Mouse (Mus musculus) embryo, embryonic 11 days (tissue): Measurements from ENCODE around the gene Rnf207.

Source experiments
- DNase-seq: peaks from one replicate; pipeline ENCODE4 v3.0.0-alpha.2; 2015

Gene Rnf207

DNA sequence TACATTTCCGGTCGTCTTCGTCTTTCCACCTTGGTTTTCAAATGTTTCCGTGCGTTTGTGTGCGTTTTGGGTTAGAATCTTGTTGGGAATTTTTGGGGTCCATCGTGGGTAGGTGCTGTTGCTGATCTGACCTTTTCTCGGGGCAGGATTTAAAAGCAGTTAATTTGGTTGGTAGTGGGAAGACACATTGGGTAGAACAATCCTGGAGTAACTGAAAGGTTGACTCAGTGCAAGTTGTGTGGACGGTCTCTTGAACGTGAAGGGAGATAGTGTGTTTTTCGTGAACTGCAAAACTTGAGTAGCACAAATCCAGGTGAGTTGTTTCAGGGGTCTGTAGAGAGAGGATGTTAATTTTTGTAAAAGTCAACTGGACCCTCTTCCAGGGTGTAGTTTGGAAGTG lies 7.8 kb upstream of the Rnf207 start:
- DNase-seq = no peak

DNA sequence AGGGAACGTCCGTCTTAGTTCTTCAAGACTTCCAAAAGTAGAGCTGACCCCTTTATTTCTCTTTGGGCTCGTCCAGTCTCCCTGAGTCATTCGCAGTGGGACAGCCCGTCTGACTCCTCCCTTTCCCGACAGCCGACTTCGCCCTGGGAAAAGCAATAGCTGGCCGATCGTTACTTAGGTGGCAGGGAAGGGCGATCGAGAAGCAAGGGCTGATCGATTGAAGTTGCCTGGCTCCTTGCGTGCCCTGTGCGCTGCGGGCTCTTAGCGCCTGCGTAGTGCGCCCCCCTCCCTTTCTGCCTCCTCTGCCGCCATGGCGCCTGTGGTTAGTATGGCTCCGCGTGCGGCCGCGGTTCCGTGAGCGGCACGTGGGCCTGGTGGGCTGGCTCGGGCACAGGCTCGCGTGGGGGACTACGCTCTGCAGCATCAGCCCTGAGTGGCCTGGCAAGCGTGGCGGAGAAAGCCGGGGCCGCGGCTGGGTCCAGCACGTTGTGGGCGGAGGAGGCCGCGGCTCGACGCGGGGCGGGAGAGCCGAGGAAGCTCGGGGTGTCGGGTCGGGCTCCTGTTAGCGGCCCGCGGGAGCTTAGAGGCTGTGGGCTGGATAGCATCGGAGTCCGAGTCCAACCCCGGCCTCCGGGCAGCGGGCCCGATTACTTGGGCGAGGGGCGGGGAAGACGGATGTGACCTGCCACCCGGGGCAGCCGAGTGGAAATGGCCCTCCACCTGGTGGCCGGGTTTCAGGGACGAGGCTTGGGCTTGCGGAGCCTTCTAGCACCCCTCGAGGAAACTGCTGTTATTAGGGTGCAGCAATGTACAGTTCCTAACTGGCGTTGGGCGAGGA lies 7.0 kb upstream of the Rnf207 start, which contains the start of gene Rpl22:
Gene Rpl22, plus strand, starts transcription at position 169 of the 838 bp plus-strand sequence.
- peak; percentile 98 for DNase-seq

DNA sequence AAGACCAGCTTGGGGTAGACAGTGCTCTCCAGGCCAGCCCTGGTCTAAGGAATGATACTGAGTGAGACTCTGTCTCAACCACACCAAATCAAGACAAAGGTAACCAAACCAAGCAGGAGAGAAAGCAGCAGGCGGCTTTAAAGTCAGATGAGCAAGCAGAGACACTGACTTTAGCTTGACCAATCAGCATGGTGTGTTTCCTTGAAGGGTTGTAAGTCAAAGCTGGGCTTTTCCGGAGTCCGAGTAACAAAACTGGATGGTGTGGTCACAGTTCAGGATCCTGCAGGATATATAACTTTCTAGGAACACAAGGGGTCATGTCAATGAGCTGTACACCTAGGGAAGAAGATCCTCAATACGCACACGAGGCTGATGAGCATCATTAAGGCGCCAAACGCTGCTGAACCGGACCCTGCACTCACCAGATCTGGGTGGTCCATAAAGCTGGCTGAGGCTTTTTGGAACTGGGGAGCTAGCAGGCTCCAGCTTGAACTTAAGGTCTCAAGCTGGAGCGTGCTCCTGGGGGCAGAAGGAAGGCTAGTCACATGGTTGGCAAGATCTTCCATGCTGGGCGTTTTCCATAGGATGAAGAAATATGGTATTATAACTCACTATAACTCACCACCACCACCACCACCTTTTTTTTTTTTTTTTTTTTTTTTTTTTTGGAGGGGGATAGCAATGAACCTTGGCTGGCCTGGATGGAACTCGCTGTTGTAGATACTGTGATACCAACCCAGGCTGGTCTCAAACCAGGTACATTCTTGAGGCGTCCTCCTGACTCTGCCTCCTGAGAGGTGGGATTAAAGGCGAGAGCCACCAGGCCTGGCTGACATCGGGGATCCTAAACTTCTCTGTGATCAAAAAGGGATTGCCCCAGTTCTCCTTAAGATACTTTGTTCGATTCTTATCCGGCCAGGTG lies 6.1 kb upstream of the Rnf207 start:
- DNase-seq = no peak

DNA sequence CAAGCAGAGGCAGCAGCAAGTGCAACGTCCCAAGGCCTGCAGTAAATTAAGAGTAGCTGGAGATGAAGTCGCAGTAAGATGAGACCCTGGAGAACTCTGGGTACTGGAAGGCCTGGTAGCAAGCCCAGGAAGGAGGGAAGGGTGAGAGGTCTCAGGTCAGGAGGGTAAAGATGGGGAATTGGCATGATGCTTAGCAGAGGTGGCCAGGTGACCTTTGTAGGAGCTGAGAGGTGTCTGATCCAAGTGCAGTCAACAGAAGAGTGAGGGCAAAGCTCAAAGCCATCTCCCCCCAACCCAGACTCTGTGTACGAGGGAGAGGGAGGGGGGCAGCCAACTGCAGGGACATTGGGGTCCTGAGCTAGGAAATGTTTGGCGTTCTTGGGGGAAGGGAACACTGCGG lies 2.7 kb upstream of the Rnf207 start:
- DNase-seq = no peak

DNA sequence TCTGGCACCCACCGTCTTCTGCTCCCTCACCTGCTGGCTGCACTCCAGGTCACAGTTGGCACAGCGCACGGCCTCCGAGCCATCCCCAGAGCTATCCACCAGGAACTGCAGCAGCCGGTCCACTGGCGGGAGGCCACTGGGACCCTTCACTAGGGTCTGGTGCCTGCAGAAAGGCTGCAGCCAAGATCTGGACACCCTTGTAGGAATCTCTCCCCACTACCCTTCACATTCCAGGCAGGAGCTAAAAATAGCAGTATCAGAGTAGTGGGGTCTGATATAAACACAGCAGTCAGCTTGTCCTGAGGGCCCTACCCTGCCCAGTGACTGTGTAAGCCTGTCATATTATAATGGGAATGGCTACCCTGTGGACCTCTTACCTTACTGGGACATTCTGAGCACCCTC lies 1.2 kb downstream of the Rnf207 start:
- no peak for DNase-seq

DNA sequence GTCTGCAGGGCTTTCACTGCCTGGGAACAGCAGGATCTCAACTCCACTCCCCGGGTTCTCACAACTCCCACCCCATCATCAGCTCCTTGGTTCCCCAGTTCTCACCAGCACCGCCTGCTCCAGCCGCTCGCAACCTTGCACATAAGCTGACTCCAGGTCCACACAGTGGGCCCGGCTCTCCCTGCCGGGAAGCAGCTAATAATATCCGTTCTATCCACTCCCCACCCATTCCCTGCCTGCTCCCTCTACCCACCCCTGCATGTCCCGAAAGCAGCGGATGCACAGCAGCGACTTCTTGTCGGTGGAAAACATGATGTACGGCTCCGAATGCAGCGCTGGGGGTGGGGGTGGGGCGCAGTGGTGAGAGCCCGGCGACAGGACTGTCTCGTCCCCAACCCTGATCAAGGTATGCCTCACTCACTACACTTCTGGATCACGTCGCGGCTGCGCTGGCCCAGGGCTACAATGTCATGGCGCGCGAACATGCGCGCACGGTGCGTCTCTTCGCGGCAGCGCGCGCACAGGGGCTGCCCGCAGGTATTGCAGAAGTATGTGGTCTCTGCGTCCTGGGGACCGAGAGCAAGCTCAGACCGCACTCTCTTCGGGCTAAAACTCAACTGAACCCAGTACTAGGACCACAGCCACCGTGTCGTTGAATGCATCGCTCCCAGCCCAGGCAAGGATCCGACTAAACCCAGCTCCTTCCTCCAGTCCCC lies 3.1 kb downstream of the Rnf207 start:
- DNase-seq = no peak

DNA sequence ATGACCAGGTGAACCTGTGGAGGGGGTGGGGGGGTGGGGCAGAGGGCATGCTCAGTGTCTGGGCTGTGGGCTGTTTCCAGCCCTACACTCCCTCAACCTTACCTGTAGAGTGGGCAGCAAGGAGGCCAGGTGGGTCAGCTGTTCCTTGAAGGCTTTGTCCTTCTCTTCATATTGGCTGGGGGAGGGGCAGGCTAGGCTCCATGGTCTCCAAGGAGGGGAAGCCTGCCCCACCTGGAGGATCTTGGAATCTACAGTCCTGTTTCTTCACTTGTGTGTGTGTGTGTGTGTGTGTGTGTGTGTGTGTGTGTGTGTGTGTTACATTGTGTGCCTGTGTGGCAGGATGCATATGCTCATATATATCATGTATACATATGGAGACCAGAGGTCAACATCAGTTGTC lies 4.9 kb downstream of the Rnf207 start:
- peak; percentile 64 for DNase-seq

DNA sequence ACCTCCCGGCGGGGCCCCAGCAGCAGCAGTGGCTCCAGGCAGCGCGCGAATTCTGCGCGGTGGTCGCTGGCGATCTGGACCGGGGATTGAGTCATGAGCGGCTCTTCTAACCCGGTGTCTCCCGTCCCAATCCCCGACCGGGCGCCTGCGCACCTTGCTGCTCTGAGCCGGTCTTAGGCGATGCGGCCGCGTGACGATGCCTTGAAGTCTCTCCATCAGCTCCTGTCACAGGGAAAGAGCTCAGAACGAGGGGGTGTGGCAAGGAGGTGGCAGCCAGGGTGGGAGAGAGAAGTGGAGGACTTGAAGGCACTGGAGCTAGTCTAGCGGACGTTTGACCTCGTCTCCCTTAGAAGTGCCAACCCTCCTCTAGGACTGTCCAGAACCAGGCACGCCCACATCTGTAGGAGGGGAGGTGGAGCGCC lies 5.6 kb downstream of the Rnf207 start:
- DNase-seq = peak; percentile 62

DNA sequence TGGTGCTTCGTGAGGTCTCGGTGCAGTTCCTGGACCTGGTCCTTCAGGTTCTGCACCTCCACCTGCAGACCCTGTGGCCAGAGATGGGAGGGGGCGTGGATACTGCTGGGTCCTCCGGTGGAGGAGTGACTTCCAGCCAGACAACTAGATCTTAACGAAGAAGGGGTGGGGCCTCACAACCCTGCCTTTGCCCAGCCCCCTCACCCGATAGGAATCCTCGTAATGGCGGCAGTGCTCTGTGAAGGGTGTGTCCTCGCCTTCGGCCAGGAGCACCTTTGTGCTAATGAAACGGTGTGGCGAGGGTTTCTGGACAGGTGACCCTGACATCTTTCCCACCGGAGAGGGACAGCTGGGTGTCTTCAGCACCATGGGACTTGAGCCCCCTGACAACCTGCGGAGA lies 6.6 kb downstream of the Rnf207 start:
- no peak for DNase-seq

DNA sequence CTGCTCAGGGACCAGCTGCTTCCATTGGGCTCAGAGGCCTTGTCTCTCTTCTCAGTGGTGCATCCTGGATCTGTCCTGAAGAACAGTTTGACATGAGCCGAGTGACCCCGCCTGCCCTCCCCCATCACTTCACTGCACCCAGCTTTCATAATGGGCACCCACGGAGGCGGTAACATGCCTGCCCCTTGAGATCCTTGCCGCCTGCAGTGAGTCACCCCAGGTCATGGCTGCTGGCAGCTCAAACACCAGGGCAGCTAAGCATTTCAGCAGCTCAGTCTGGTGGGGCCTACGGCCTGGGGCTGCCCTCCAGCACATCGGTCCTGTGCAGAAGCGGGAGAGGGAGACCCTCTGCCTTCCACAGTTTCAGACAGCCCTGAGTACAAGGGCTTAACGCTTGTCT lies 11.3 kb downstream of the Rnf207 start:
- no peak for DNase-seq

DNA sequence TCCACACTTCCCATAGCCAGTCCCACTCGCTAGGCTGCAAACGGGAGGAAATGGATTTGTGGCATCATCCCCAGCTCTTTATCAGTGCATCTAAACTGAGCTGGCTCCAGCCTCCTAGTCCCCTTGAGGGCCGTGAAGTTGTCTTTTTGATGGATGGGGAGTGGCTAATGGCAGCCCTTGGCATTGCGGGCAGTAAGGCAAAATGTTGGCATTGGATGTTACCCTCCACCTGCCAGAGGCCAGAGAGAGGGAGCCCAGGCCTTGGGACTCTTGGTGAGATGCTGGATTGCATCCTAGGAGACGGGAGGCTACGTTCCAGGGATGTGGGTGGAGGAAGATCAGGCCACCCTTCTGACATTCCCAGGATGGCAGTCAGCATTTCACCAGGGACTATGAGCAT lies 12.8 kb downstream of the Rnf207 start:
- DNase-seq = no peak

DNA sequence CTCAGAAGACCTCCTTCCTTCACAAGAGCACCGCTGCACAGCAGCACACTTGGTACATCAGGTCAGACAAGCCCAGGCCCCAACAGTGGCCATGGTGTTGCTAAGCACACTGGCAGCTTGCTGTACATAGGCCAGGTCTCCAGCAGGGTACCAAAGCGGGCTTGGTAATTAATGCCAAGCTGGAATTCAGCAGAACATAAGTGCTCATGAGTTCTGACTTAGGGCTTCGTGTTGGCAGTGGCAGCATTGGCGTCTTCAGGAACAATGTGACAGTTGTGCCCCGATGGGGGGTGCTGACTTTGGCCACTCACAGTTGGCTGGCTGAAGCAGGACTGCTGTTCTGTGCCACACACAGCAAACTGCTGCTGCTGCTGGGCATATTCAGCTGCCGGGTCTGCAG lies 14.1 kb downstream of the Rnf207 start:
- DNase-seq = no peak

DNA sequence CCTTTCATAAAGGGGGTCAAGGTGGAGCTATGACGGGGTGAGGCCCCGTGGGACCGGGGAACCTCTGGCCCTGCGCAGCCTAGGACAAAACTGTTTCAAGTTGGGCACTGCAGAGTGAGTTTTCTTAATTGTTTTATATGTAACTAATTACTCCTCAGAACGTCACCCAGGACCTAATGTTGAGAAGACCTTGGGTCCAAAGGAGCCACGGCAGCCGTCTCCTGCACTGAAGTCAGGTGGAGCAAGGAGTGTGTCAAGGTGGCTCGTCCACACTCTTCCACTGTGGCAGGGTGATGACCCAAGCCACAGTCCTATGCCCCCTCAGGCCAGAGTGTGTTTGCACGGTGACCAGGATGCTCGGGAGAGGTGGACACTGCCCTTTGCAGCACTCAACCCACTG lies 15.6 kb downstream of the Rnf207 start:
- DNase-seq = no peak

DNA sequence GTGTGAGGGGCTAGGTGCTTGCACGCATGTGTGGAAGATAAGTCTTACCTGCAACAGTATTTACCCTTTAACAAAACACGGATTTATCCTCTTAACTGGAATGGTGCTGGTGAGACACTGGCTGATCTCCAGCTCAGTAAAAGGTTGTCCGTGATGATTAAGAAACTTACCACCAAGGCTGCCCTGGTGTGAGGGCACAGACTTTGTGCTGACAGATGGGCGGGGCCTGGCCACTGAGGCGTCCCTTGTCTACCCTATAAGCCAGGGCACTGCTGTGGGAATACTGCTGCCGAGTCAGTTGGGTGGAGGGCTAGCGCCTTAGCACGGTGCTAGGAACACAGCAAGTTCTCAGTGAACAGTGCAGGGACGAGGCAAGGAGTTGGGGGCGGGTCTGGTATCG lies 16.8 kb downstream of the Rnf207 start:
- no peak for DNase-seq

DNA sequence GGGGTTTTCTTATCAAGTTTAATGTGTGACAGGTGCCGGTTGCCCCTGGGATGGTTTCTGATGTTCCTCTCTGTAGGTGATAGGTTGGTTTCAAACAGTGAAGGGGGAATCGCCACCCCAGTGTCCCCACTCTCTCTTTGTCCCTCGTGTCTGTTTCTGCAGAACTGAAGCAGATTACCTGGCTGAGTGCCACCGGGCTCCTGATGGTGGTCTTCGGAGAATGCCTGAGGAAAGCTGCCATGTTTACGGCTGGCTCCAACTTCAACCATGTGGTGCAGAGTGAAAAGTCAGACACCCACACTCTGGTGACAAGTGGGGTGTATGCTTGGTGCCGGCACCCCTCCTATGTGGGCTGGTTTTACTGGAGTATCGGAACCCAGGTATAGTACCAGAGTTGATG lies 18.4 kb downstream of the Rnf207 start:
- DNase-seq = no peak

DNA sequence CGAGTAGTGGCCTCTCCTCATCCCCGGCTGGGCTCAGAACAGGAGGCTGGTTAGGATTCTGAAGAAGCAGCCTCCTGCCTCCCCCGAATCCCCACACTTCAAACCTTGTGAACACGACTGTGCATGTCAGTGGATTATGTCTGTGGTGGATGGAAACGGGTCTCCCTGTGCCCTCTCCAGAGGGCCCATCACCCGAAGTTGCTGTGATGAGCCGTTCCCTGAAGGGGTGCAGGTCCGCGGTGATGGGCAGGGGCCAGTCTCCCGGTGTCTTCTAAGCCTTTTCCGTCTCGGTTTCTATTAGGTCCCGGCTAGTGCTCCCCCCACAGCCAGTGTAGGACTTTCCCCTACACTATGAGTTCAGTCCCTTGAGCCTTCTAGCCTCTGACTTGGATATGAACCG lies 20.0 kb downstream of the Rnf207 start:
- no peak for DNase-seq

DNA sequence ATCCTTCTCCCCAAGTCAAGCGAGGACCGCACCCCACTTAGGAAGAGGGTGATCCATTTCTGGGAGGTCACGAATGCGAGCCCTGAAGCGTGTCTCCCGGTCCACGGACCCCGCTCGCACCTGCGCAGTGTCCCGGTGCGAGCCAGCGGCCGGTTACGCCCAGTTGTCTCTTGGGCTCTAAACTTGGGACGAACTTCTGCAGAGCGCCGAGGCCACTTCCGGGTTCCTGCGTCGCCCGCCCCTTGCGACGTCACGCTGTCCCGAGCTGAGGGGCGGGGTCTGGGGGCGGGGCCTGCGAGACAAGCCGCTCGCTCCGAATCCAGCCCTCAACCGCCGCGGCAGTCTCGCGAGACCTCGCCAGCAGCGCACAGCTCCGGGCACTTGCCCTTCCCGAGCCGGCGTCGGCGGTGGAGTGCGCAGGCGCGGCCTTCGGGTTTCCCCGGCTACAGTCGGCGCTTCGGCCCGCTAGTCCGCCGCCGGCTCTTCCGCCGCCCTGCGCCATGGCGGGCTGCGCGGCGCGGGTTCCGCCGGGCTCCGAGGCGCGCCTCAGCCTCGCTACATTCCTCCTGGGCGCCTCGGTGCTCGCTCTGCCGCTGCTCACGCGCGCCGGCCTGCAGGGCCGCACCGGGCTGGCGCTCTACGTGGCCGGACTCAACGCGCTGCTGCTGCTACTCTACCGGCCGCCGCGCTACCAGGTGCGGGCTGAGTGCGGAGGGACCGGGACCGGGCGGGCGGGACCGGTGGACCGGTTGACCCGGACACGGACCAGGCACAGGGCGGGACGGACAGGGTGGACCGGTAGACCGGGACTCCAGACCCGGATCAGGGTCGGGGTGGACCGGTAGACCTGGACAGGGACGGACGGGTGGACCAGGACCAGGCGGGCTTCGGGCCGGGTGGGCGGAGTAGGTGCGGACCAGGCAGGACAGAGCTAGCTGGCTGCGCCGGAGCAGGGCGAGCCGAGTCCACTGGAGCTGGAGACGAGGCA lies 21.6 kb downstream of the Rnf207 start, which contains the start of gene Icmt:
Gene Icmt, plus strand, starts transcription at position 354 of the 988 bp plus-strand sequence.
- DNase-seq = peak; percentile 100

DNA sequence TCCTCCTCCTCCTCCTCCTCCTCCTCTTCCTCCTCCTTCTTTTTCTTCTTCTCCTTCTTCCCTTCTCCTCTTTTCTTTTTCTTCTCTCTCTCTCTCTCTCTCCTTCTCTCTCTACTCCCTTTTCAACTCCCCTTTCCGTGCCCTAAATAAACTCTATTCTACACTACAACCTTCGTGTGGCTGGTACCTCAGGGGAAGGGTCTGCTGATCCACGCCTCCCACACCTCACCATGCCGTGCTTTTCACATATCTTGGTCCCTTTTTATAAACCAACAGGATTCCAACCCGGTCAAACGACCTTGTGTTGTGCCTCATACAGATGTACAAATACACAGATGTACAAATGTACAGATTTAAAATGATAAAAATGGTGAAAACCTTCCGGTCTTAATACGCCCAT lies 22.4 kb downstream of the Rnf207 start:
- DNase-seq = no peak

DNA sequence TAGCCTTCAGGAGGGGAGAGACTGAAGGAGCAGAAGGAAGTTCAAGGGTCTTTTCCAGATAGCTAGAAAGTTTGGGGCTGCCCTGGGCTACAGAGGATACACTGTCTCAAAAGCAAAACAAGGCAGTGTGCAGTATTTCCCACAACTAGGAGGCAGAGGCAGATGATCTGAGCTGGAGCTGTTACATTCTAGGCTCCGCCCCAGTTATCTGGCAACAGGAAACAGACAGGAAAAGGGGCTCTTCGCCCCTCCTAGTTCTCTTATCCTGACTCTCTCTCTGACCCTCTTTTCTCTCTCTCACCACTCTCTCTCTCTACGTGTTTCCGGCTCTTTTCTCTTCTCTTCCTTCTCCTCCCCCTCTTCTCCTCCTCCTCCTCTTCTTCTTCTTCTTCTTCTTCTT lies 22.9 kb downstream of the Rnf207 start:
- DNase-seq = no peak

DNA sequence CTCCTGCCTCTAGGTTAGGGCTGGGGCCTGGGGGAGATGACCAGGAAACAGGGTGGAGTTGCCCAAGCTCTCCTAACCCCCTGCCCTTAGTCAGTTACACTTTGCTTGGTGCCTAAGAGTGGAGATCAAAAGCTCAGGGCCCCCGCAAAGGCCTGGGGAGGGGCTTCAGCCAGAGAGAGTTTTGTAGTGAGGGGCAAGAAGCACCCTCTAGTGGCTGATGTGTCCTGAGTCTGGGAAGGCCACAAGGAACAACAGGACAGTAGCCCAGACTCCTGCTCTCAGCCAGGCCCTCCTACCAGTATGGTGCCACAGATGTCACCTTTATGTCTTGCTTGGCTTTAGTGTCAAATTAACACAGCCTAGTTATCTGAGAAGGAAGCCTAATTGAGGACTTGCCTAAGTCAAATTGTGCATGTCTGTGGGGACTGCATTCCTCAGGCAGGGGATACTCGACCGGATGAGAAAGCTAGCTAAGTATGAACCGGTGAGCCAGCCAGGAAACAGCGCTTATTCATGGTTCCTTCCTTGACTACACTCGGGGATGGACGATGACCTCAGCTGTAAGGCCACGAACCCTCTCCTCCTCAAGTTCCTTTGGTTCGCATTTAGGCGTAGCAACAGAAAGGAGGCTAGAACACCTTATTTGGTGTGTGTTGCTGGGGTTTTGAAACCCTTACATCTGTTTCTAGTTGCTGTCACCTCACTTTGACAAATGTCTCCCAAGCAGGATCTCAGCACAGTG lies 24.4 kb downstream of the Rnf207 start:
- DNase-seq = peak; percentile 52

DNA sequence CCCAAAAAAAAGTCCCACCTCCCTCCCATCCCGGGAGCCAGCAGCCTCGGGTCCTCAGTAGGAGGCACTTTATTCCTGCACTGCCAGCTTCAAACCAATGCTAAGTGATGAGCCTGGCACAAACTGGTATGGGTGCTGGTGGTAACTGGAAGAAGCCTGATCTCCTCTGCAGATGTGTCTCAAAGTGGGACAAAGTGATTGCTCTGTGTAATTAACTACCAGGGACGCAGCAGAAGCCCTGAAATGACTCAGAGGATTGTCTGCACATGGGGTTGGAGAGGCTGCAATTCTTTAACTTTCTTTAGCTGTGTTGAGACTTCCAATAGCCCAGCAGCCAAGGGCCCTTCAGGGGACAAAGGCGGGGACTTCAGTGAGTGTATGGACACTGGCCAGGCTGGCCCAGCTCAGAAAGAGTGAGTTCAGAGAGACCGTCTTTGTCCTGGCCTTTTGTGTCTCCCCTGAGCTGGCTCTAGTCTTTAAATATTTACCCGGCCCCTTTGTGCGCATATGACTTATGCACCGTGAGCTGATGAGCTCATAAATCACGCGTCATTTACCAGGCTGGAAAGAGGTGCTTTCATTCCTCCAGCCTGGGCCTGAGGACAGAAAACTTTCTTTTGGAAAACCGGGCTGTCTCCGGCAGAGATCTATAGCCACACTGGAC lies 26.6 kb downstream of the Rnf207 start:
- DNase-seq = peak; percentile 70
